Mouse (Mus musculus): Measurements from ENCODE around the gene Cntn1. TPM values are rescaled to one million over a fixed set of nuclear protein-coding genes. Genes with fewer than 3 reads are reported as not detected.

Gene Cntn1
- total and polyA plus RNA-seq, 3 experiments: 0.11 TPM; not detected in 2

GRCm38 (mm10) chr15:92268341-92268740 lies 217.4 kb downstream of the Cntn1 start:
- TF ChIP-seq GATA2 (IDR thresholded peaks at IDR 0.05; ENCODE audit: borderline replicate concordance, low read depth, low read length) (no peak), GATA1 (IDR thresholded peaks at IDR 0.05; ENCODE audit: borderline replicate concordance, low read length) (no peak), TAL1 (conservative IDR thresholded peaks at IDR 0.05; ENCODE audit: low read depth, low read length) (no peak), POLR2AphosphoS5 (IDR thresholded peaks at IDR 0.05; ENCODE audit: insufficient replicate concordance, low read depth, low read length) (no peak), CTCF (IDR thresholded peaks at IDR 0.05; ENCODE audit: low read depth, low read length) (no peak)
- peaks cover 4% of the 10 kb centered on the region; the same call in 1 of the 2 replicates for H3K9me3 ChIP-seq (replicated peaks)
- ATAC-seq (ENCODE audit: extremely low read depth, insufficient number of reproducible peaks, low FRiP score, poor library complexity, severe bottlenecking) (no peak), DNase-seq (ENCODE audit: low spot score) (no peak)
- H3K36me3 ChIP-seq (replicated peaks): no peaks in the 10 kb centered on the region
- no peaks in the 10 kb centered on the region for H3K27me3 ChIP-seq (ENCODE audit: insufficient read depth, low read length)
- no peak overlapping the region for H3K4me3 ChIP-seq (ENCODE audit: low read depth, low read length)
- no peaks in the 10 kb centered on the region for H3K4me1 ChIP-seq (ENCODE audit: insufficient read depth, low read depth, low read length)

GRCm38 (mm10) chr15:92268741-92269322 lies 217.9 kb downstream of the Cntn1 start:
- no peaks in the 10 kb centered on the region for H3K27me3 ChIP-seq (ENCODE audit: insufficient read depth, low read length)
- TF ChIP-seq CTCF (IDR thresholded peaks at IDR 0.05; ENCODE audit: low read depth, low read length) (no peak), GATA2 (IDR thresholded peaks at IDR 0.05; ENCODE audit: borderline replicate concordance, low read depth, low read length) (no peak), GATA1 (IDR thresholded peaks at IDR 0.05; ENCODE audit: borderline replicate concordance, low read length) (no peak), POLR2AphosphoS5 (IDR thresholded peaks at IDR 0.05; ENCODE audit: insufficient replicate concordance, low read depth, low read length) (no peak), TAL1 (conservative IDR thresholded peaks at IDR 0.05; ENCODE audit: low read depth, low read length) (no peak)
- no peaks in the 10 kb centered on the region for H3K36me3 ChIP-seq (replicated peaks)
- no peak overlapping the region for H3K4me3 ChIP-seq (ENCODE audit: low read depth, low read length)
- H3K9me3 ChIP-seq (replicated peaks): peaks cover 4% of the 10 kb centered on the region; the same call in 1 of the 2 replicates
- no peak for ATAC-seq (ENCODE audit: extremely low read depth, insufficient number of reproducible peaks, low FRiP score, poor library complexity, severe bottlenecking)
- no peaks in the 10 kb centered on the region for H3K4me1 ChIP-seq (ENCODE audit: insufficient read depth, low read depth, low read length)
- DNase-seq (ENCODE audit: low spot score): no peak

GRCm38 (mm10) chr15:92271801-92272365 lies 220.9 kb downstream of the Cntn1 start:
- ATAC-seq (ENCODE audit: extremely low read depth, insufficient number of reproducible peaks, low FRiP score, poor library complexity, severe bottlenecking) (no peak), DNase-seq (ENCODE audit: low spot score) (no peak)
- Histone ChIP-seq H3K9me3 (replicated peaks) (peaks cover 6% of the 10 kb centered on the region), H3K27me3 (ENCODE audit: insufficient read depth, low read length) (no peaks in the 10 kb centered on the region), H3K4me1 (ENCODE audit: insufficient read depth, low read depth, low read length) (no peaks in the 10 kb centered on the region), H3K36me3 (replicated peaks) (no peaks in the 10 kb centered on the region), H3K4me3 (ENCODE audit: low read depth, low read length) (no peak overlapping the region)
- TF ChIP-seq TAL1 (conservative IDR thresholded peaks at IDR 0.05; ENCODE audit: low read depth, low read length) (no peak), GATA2 (IDR thresholded peaks at IDR 0.05; ENCODE audit: borderline replicate concordance, low read depth, low read length) (no peak), GATA1 (IDR thresholded peaks at IDR 0.05; ENCODE audit: borderline replicate concordance, low read length) (no peak), POLR2AphosphoS5 (IDR thresholded peaks at IDR 0.05; ENCODE audit: insufficient replicate concordance, low read depth, low read length) (no peak), CTCF (IDR thresholded peaks at IDR 0.05; ENCODE audit: low read depth, low read length) (no peak)

- Histone ChIP-seq H3K27me3 (ENCODE audit: insufficient read depth, low read length) (no peaks in the 10 kb centered on the region), H3K4me3 (ENCODE audit: low read depth, low read length) (no peak overlapping the region), H3K4me1 (ENCODE audit: insufficient read depth, low read depth, low read length) (no peaks in the 10 kb centered on the region), H3K36me3 (replicated peaks) (no peaks in the 10 kb centered on the region), H3K9me3 (replicated peaks) (peaks cover 6% of the 10 kb centered on the region; the same call in 1 of the 2 replicates)
- ATAC-seq (ENCODE audit: extremely low read depth, insufficient number of reproducible peaks, low FRiP score, poor library complexity, severe bottlenecking) (no peak), DNase-seq (ENCODE audit: low spot score) (no peak)
- TF ChIP-seq GATA2 (IDR thresholded peaks at IDR 0.05; ENCODE audit: borderline replicate concordance, low read depth, low read length): no peak
- no peak for TF ChIP-seq GATA1 (IDR thresholded peaks at IDR 0.05; ENCODE audit: borderline replicate concordance, low read length)
- TF ChIP-seq TAL1 (conservative IDR thresholded peaks at IDR 0.05; ENCODE audit: low read depth, low read length): no peak
- TF ChIP-seq POLR2AphosphoS5 (IDR thresholded peaks at IDR 0.05; ENCODE audit: insufficient replicate concordance, low read depth, low read length): no peak
- no peak for TF ChIP-seq CTCF (IDR thresholded peaks at IDR 0.05; ENCODE audit: low read depth, low read length)
Measured at GRCm38 (mm10) chr15:92276826-92277225, 225.9 kb downstream of the Cntn1 start.

GRCm38 (mm10) chr15:92277984-92278383 lies 227.0 kb downstream of the Cntn1 start:
- peaks cover 6% of the 10 kb centered on the region; the same call in 1 of the 2 replicates for H3K9me3 ChIP-seq (replicated peaks)
- H3K27me3 ChIP-seq (ENCODE audit: insufficient read depth, low read length): no peaks in the 10 kb centered on the region
- TF ChIP-seq POLR2AphosphoS5 (IDR thresholded peaks at IDR 0.05; ENCODE audit: insufficient replicate concordance, low read depth, low read length) (no peak), TAL1 (conservative IDR thresholded peaks at IDR 0.05; ENCODE audit: low read depth, low read length) (no peak), CTCF (IDR thresholded peaks at IDR 0.05; ENCODE audit: low read depth, low read length) (no peak), GATA2 (IDR thresholded peaks at IDR 0.05; ENCODE audit: borderline replicate concordance, low read depth, low read length) (no peak), GATA1 (IDR thresholded peaks at IDR 0.05; ENCODE audit: borderline replicate concordance, low read length) (no peak)
- DNase-seq (ENCODE audit: low spot score): no peak
- H3K4me3 ChIP-seq (ENCODE audit: low read depth, low read length): no peak overlapping the region
- no peaks in the 10 kb centered on the region for H3K4me1 ChIP-seq (ENCODE audit: insufficient read depth, low read depth, low read length)
- no peak for ATAC-seq (ENCODE audit: extremely low read depth, insufficient number of reproducible peaks, low FRiP score, poor library complexity, severe bottlenecking)
- no peaks in the 10 kb centered on the region for H3K36me3 ChIP-seq (replicated peaks)

GRCm38 (mm10) chr15:92280966-92281365 lies 230.0 kb downstream of the Cntn1 start:
- no peaks in the 10 kb centered on the region for H3K36me3 ChIP-seq (replicated peaks)
- TF ChIP-seq GATA2 (IDR thresholded peaks at IDR 0.05; ENCODE audit: borderline replicate concordance, low read depth, low read length): no peak
- TF ChIP-seq CTCF (IDR thresholded peaks at IDR 0.05; ENCODE audit: low read depth, low read length): no peak
- TF ChIP-seq POLR2AphosphoS5 (IDR thresholded peaks at IDR 0.05; ENCODE audit: insufficient replicate concordance, low read depth, low read length): no peak
- TF ChIP-seq GATA1 (IDR thresholded peaks at IDR 0.05; ENCODE audit: borderline replicate concordance, low read length): no peak
- TF ChIP-seq TAL1 (conservative IDR thresholded peaks at IDR 0.05; ENCODE audit: low read depth, low read length): no peak
- ATAC-seq (ENCODE audit: extremely low read depth, insufficient number of reproducible peaks, low FRiP score, poor library complexity, severe bottlenecking) (no peak), DNase-seq (ENCODE audit: low spot score) (no peak)
- H3K9me3 ChIP-seq (replicated peaks): peaks cover 6% of the 10 kb centered on the region; the same call in 1 of the 2 replicates
- H3K4me3 ChIP-seq (ENCODE audit: low read depth, low read length): no peak overlapping the region
- H3K4me1 ChIP-seq (ENCODE audit: insufficient read depth, low read depth, low read length): no peaks in the 10 kb centered on the region
- no peaks in the 10 kb centered on the region for H3K27me3 ChIP-seq (ENCODE audit: insufficient read depth, low read length)

Measured in G1E (cell line).